Comparison of ENCODE assay signal across 13 mouse cellular contexts in genomic region chr16:87584618-87585017, GRCm38 (mm10). TPM values are rescaled to one million over a fixed set of nuclear protein-coding genes. Genes with fewer than 3 reads are reported as not detected.
DNase-seq lines count a peak whose midpoint lies in the region; ATAC-seq and TF ChIP-seq lines count a peak whose summit lies in the region.
"Had no signal": no experiment of that assay in that cellular context is flagged by ENCODE, and none has a peak within 500 bp of the region (broad histone marks: within the 10 kb centered on the region; RNA-seq: fewer than 3 reads in every experiment).

No protein-coding gene starts in this region.

- WGBS in lung, adult 2 months = 51% methylated on average over 7 of the region's 7 CpGs

- ATAC-seq in frontal cortex, adult (ENCODE audit: low TSS enrichment) = peak; percentile 95
- ATAC-seq: forebrain, embryonic 14.5 days had no signal

- no peak overlapping the region for H3K4me3 ChIP-seq in lung, adult 2 months (replicated peaks; ENCODE audit: extremely low read depth, low read depth, low read length)
- H3K4me3 ChIP-seq: hindbrain, embryonic 13.5 days had no signal

- H3K4me1 ChIP-seq in lung, adult 2 months (ENCODE audit: control insufficient read depth, insufficient read depth, low read length) = no peaks in the 10 kb centered on the region
- H3K4me1 ChIP-seq: hindbrain, embryonic 13.5 days had no signal

- no peaks in the 10 kb centered on the region for H3K36me3 ChIP-seq in splenic B cell, adult 2 months (ENCODE audit: control insufficient read depth, insufficient read depth, low read length, poor library complexity, severe bottlenecking)
- H3K36me3 ChIP-seq: G1E; hindbrain, embryonic 13.5 days had no signal

- no peak for TF ChIP-seq POLR2A in lung, adult 2 months (IDR thresholded peaks at IDR 0.05; ENCODE audit: borderline replicate concordance, extremely low read depth, low read depth, low read length)

- no peaks in the 10 kb centered on the region for H3K27me3 ChIP-seq in splenic B cell, adult 2 months (ENCODE audit: control insufficient read depth, insufficient read depth, low read length, poor library complexity, severe bottlenecking)
- H3K27me3 ChIP-seq: hindbrain, embryonic 13.5 days had no signal

- DNase-seq in frontal cortex, postnatal 36 days (ENCODE audit: low spot score in 2 of 2) = no peak
- no peak for DNase-seq in lung, adult 2 months
- no peak for DNase-seq in lung, adult 18-20 months
- peak; percentile 55 for DNase-seq in brain, adult 2 months (ENCODE audit: low read depth, low spot score)
- DNase-seq in splenic B cell, adult 2 months (ENCODE audit: low read depth, low spot score) = peak; percentile 24
- DNase-seq in gastrocnemius, postnatal 10 days = no peak
- no peak for DNase-seq in frontal cortex, postnatal 14 days (ENCODE audit: low spot score in 2 of 2)
- DNase-seq: cerebellum, adult 8-10 months; left cerebral cortex, postnatal 4 days had no signal

- peak; percentile 27; the same call in 1 of the 2 replicates for TF ChIP-seq CTCF in lung, adult 2 months (IDR thresholded peaks at IDR 0.05; ENCODE audit: insufficient read depth, low read length)

RNA-seq across cellular contexts. Expression of gene Map3k7cl, which starts 31.5 kb away (rescaled TPM):
- 1.1 and 2.6 TPM in 2 replicates for polyA plus RNA-seq in lung, adult 2 months (2012; rRNA removed)
- 10 to 100 TPM; 40.8 to 51.4 TPM for total RNA-seq in gastrocnemius, postnatal 10 days (2021)
- polyA plus RNA-seq: forebrain, embryonic 14.5 days; G1E had no signal

Comparison
In these comparisons a context has a peak if more than half of its experiments do, and no peak if none do; other contexts are left out.
1. DNase-seq: peak in brain, adult 2 months (single experiment) and splenic B cell, adult 2 months (single experiment); none in frontal cortex, postnatal 36 days (0 of 2), lung, adult 2 months (single experiment), lung, adult 18-20 months (0 of 2), gastrocnemius, postnatal 10 days (single experiment) and frontal cortex, postnatal 14 days (0 of 2).